Mouse (Mus musculus) midbrain, embryonic 10.5 days (tissue): Measurements from ENCODE around the gene Zfyve27. TPM values are rescaled to one million over a fixed set of nuclear protein-coding genes. Genes with fewer than 3 reads are reported as not detected.
A peak's percentile ranks its signal among the peaks of the same experiment; 100 is the strongest.

Source experiments
- DNase-seq: peaks from one replicate; pipeline ENCODE4 v3.0.0-alpha.2; 2017; ENCODE audit warnings: low spot score
- H3K27ac ChIP-seq: fragments of 300-500 bp; sonication (generic); replicated peaks from 2 replicates; pipeline ENCODE4 v1.5.1; 2016; ENCODE audit warnings: mild to moderate bottlenecking
- H3K27me3 ChIP-seq: fragments of 300-500 bp; sonication (generic); 2 replicates; pipeline ENCODE4 v1.6.1; 2016; ENCODE audit warnings: low read depth, mild to moderate bottlenecking; ENCODE audit not compliant: poor library complexity, severe bottlenecking
- H3K36me3 ChIP-seq: fragments of 300-500 bp; sonication (generic); 2 replicates; pipeline ENCODE4 v1.6.1; 2016; ENCODE audit warnings: mild to moderate bottlenecking, moderate library complexity
- H3K4me1 ChIP-seq: fragments of 300-500 bp; sonication (generic); 2 replicates; pipeline ENCODE4 v1.6.1; 2016
- H3K4me3 ChIP-seq: fragments of 300-500 bp; sonication (generic); 2 replicates; pipeline ENCODE4 v1.5.1; 2016; ENCODE audit warnings: mild to moderate bottlenecking, moderate library complexity
- H3K9me3 ChIP-seq: fragments of 300-500 bp; sonication (generic); replicated peaks from 2 replicates; pipeline ENCODE4 v1.6.1; 2016; ENCODE audit warnings: mild to moderate bottlenecking
- WGBS: fragments of 180-500 bp; shearing (Covaris S2); methylation state at CpG from one replicate; pipeline ENCODE4 v1.1.7; 2016; 5-methylcytosine and 5-hydroxymethylcytosine counted together
- polyA plus RNA-seq: library from polyadenylated mRNA; unstranded; fragments of >200 nt; fragmentation: Nextera tagmentation; extraction: Ambion mirVana; gene quantifications from 2 replicates; pipeline ENCODE4 v1.2.1, GENCODE M21; 2016

The Zfyve27 gene
- polyA plus RNA-seq, 1 experiment from 2014 or later = 29.4 TPM

- Histone ChIP-seq H3K4me1 (peaks cover 12% of the 10 kb centered on the region), H3K27me3 (peaks cover 69% of the 10 kb centered on the region), H3K9me3 (no peaks in the 10 kb centered on the region), H3K27ac (no peak within 1 kb of the TSS), H3K4me3 (peak within 1 kb of the TSS; percentile 43), H3K36me3 (no peaks in the 10 kb centered on the region)
- 1% methylated on average over 60 of the region's 60 CpGs for WGBS
- peak; percentile 41 for DNase-seq
Measured at GRCm38 (mm10) chr19:42201696-42202381, 38.1 kb downstream of the Zfyve27 start, which contains the start of gene Sfrp5. TSS of gene Sfrp5 (minus strand) at chr19:42202252.

GRCm38 (mm10) chr19:42202467-42202866 lies 38.7 kb downstream of the Zfyve27 start:
- H3K27ac ChIP-seq = no peak overlapping the region
- H3K4me3 ChIP-seq = no peak overlapping the region
- no peak for DNase-seq
- peaks cover 68% of the 10 kb centered on the region for H3K27me3 ChIP-seq
- H3K4me1 ChIP-seq = peaks cover 12% of the 10 kb centered on the region
- no peaks in the 10 kb centered on the region for H3K9me3 ChIP-seq
- WGBS = 45% methylated on average over 8 of the region's 8 CpGs
- H3K36me3 ChIP-seq = no peaks in the 10 kb centered on the region

- H3K27me3 ChIP-seq = peaks cover 60% of the 10 kb centered on the region
- no peaks in the 10 kb centered on the region for H3K9me3 ChIP-seq
- peaks cover 12% of the 10 kb centered on the region for H3K4me1 ChIP-seq
- WGBS = 90% methylated on average over 4 of the region's 4 CpGs
- H3K36me3 ChIP-seq = no peaks in the 10 kb centered on the region
- H3K4me3 ChIP-seq = no peak overlapping the region
- no peak for DNase-seq
- H3K27ac ChIP-seq = no peak overlapping the region
Measured at GRCm38 (mm10) chr19:42204306-42204705, 40.6 kb downstream of the Zfyve27 start.

- Histone ChIP-seq H3K4me3 (no peak overlapping the region), H3K36me3 (no peaks in the 10 kb centered on the region), H3K9me3 (no peaks in the 10 kb centered on the region), H3K4me1 (peaks cover 15% of the 10 kb centered on the region), H3K27ac (no peak overlapping the region), H3K27me3 (peaks cover 51% of the 10 kb centered on the region)
- WGBS = 85% methylated on average over 8 of the region's 8 CpGs
- no peak for DNase-seq
Measured at GRCm38 (mm10) chr19:42205201-42205600, 41.5 kb downstream of the Zfyve27 start.

- no peak for DNase-seq
- H3K27ac ChIP-seq = no peak overlapping the region
- H3K4me1 ChIP-seq = peaks cover 15% of the 10 kb centered on the region
- H3K36me3 ChIP-seq = no peaks in the 10 kb centered on the region
- H3K9me3 ChIP-seq = no peaks in the 10 kb centered on the region
- peaks cover 9% of the 10 kb centered on the region for H3K27me3 ChIP-seq
- H3K4me3 ChIP-seq = no peak overlapping the region
- 72% methylated on average over 7 of the region's 7 CpGs for WGBS
Measured at GRCm38 (mm10) chr19:42209485-42209884, 45.7 kb downstream of the Zfyve27 start.

- Histone ChIP-seq H3K27ac (no peak overlapping the region), H3K36me3 (no peaks in the 10 kb centered on the region), H3K27me3 (0 out of 2 replicates have a peak, but pooled peaks cover 6% of the 10 kb centered on the region), H3K4me1 (peaks cover 15% of the 10 kb centered on the region), H3K4me3 (no peak overlapping the region), H3K9me3 (no peaks in the 10 kb centered on the region)
- no peak for DNase-seq
- WGBS = 76% methylated on average over 6 of the region's 6 CpGs
Measured at GRCm38 (mm10) chr19:42209976-42210375, 46.2 kb downstream of the Zfyve27 start.

GRCm38 (mm10) chr19:42211936-42212335 lies 48.2 kb downstream of the Zfyve27 start:
- no peak overlapping the region for H3K4me3 ChIP-seq
- H3K4me1 ChIP-seq = peaks cover 15% of the 10 kb centered on the region
- 0 out of 2 replicates have a peak, but pooled peaks cover 6% of the 10 kb centered on the region for H3K27me3 ChIP-seq
- no peaks in the 10 kb centered on the region for H3K36me3 ChIP-seq
- DNase-seq = no peak
- no peaks in the 10 kb centered on the region for H3K9me3 ChIP-seq
- no peak overlapping the region for H3K27ac ChIP-seq
- WGBS = 63% methylated on average over 8 of the region's 8 CpGs

GRCm38 (mm10) chr19:42214601-42215000 lies 50.9 kb downstream of the Zfyve27 start:
- Histone ChIP-seq H3K4me3 (no peak overlapping the region), H3K4me1 (peaks cover 12% of the 10 kb centered on the region), H3K27me3 (no peaks in the 10 kb centered on the region), H3K36me3 (no peaks in the 10 kb centered on the region), H3K9me3 (no peaks in the 10 kb centered on the region), H3K27ac (no peak overlapping the region)
- 88% methylated on average over 2 of the region's 2 CpGs for whole genome bisulfite sequencing
- no peak for DNase-seq

GRCm38 (mm10) chr19:42216699-42217373 lies 53.1 kb downstream of the Zfyve27 start:
- Histone ChIP-seq H3K4me1 (peaks cover 3% of the 10 kb centered on the region; the same call in 1 of the 2 replicates), H3K27ac (no peak overlapping the region), H3K36me3 (no peaks in the 10 kb centered on the region), H3K4me3 (no peak overlapping the region), H3K9me3 (no peaks in the 10 kb centered on the region), H3K27me3 (no peaks in the 10 kb centered on the region)
- WGBS = 68% methylated on average over 7 of the region's 7 CpGs
- DNase-seq = no peak

- 7% methylated on average over 2 of the region's 2 CpGs for WGBS
- H3K9me3 ChIP-seq = no peaks in the 10 kb centered on the region
- H3K27me3 ChIP-seq = no peaks in the 10 kb centered on the region
- H3K27ac ChIP-seq = no peak overlapping the region
- H3K36me3 ChIP-seq = no peaks in the 10 kb centered on the region
- H3K4me1 ChIP-seq = no peaks in the 10 kb centered on the region
- no peak overlapping the region for H3K4me3 ChIP-seq
- peak; percentile 28 for DNase-seq
Measured at GRCm38 (mm10) chr19:42217374-42217763, 53.6 kb downstream of the Zfyve27 start.

- no peaks in the 10 kb centered on the region; the same call in 1 of the 2 replicates for H3K27me3 ChIP-seq
- H3K4me1 ChIP-seq = no peaks in the 10 kb centered on the region
- no peak overlapping the region for H3K4me3 ChIP-seq
- DNase-seq = no peak
- 82% methylated on average over 10 of the region's 10 CpGs for WGBS
- no peaks in the 10 kb centered on the region for H3K36me3 ChIP-seq
- no peak overlapping the region for H3K27ac ChIP-seq
- H3K9me3 ChIP-seq = no peaks in the 10 kb centered on the region
Measured at GRCm38 (mm10) chr19:42226451-42226850, 62.7 kb downstream of the Zfyve27 start.

GRCm38 (mm10) chr19:42229499-42230287 lies 65.9 kb downstream of the Zfyve27 start:
- 84% methylated on average over 17 of the region's 17 CpGs for WGBS
- Histone ChIP-seq H3K4me3 (no peak overlapping the region), H3K36me3 (no peaks in the 10 kb centered on the region), H3K27ac (no peak overlapping the region), H3K9me3 (no peaks in the 10 kb centered on the region), H3K4me1 (no peaks in the 10 kb centered on the region), H3K27me3 (no peaks in the 10 kb centered on the region; the same call in 1 of the 2 replicates)
- DNase-seq = no peak

- no peak for DNase-seq
- Histone ChIP-seq H3K4me3 (no peak overlapping the region), H3K36me3 (no peaks in the 10 kb centered on the region), H3K27ac (no peak overlapping the region), H3K27me3 (no peaks in the 10 kb centered on the region; the same call in 1 of the 2 replicates), H3K4me1 (no peaks in the 10 kb centered on the region), H3K9me3 (no peaks in the 10 kb centered on the region)
- 74% methylated on average over 5 of the region's 5 CpGs for WGBS
Measured at GRCm38 (mm10) chr19:42230288-42230568, 66.5 kb downstream of the Zfyve27 start.
